Mouse (Mus musculus) left cerebral cortex, postnatal 4 days (tissue): Measurements from ENCODE around the gene Plp1. TPM values are rescaled to one million over a fixed set of nuclear protein-coding genes. Genes with fewer than 3 reads are reported as not detected.

Source experiments
- DNase-seq: peaks from one replicate; pipeline ENCODE4 v3.0.0-alpha.2; 2022
- intact Hi-C: fragments of 180-260 bp; cut with DNase I; formaldehyde crosslinking; loops from one replicate; pipeline ENCODE4 v1.15.1; 2025
- total RNA-seq, 2 experiments: library from RNA; stranded (reverse); gene quantifications; 2 replicates each; pipeline ENCODE4 v1.2.3; 2021

The Plp1 gene
- total RNA-seq: 10 to 100 TPM; 15.6 to 17.2 TPM

DNA sequence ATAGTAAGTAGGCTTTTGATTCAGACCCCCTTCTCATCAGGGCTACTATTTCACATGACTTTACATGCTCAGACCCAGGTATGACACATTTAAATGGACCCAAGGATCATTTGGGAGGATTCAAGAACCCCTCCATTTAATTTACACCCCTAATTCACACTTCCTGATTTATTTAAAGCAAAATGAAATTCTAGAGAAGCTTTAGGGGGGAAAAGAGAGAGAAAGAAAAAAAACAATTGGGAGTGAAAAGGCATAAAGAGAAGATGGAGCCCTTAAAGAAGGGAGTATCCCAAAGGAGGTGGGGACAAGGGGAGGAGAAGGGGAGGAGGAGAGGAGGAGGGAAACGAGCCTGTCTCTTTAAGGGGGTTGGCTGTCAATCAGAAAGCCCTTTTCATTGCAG is at the start of gene Plp1:
Plp1 (plus strand) TSS at position 301 of the 400 bp plus-strand sequence.
- DNase-seq: no peak
- intact Hi-C loops: no loop called here

DNA sequence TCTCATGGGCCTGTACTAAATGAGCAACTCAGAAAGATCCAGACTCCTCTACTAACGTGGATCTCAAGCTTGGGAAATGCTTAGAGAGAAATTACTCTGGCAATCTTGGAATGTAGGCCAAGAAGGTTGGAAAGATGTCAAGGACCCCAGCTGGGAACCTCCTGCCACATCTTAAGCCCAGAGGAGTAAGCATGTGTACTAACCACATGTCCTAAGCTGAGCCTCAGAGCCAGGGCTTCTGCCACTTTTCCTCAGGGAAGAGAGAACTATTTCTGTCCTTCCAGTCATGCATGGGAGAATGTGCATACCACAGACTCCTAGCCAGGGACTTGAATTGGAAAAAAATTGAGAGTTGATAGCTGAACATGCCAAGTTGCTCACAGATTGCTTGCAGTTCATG is 49.4 kb upstream of the Plp1 start:
- peak; percentile 7 for DNase-seq
- intact Hi-C loops: no loop called here

DNA sequence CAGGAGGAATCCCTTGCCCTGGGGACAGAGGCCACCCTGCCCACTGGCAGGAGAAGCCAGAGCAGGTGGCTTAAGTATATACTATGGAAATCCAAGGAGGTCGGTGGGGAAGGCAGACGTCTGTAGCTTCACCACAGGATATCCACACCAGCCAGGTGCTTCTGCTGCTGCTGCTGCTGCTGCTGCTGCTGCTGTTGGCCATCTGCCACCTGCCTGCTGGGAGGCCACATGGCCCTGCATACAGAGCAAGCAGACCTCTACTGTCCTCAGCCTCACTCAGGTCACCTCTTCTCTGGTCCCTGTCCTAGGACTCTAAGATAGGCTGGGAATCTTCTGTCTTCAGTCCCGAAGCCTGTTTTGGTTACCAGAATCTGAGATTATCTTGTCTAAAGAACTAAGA is 44.4 kb upstream of the Plp1 start:
- intact Hi-C loops: no loop called here
- peak; percentile 56 for DNase-seq

DNA sequence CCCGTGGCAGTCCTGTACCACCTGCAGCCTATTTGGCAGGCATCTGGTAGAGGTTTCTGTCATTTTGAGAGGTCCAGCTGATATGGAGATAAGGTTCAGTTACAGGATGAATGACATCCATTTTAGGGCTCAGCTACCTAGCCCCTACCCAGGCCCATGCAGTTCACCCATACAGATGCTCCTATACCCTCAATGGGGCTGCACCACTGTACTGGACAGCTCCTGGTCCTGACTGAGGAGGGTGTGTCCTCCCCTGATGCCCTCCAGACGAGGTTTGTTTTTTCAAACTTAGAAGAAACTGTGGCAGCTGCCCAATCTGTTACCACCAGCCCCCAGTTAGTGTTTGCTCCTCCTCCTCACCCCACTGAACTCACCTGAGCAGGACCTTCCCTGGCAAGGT is 43.2 kb upstream of the Plp1 start:
- intact Hi-C loops: no loop called here
- no peak for DNase-seq

DNA sequence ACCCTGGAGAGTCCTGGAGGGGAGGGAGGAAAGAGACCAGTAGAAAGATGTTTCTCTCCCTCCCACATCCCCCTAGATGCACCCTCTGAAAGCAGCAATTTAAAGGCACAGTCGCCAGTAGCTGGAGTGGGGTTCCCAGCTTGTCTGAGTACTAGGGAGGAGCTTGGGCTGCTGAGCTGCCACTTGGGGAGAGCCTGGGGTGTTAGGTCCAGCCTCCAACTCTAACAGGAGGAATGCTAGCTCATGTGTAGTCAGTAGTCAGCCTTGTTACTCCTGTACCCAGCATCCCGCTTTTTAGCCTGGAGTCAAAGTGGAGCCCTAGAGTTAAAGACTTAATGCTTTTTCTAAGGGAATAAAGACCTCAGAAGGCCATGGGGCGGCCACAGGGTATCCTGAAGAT is 42.4 kb upstream of the Plp1 start, which contains the start of gene Glra4:
Glra4 (minus strand) TSS at position 101 of the 400 bp plus-strand sequence.
- intact Hi-C loops: no loop called here
- no peak for DNase-seq

DNA sequence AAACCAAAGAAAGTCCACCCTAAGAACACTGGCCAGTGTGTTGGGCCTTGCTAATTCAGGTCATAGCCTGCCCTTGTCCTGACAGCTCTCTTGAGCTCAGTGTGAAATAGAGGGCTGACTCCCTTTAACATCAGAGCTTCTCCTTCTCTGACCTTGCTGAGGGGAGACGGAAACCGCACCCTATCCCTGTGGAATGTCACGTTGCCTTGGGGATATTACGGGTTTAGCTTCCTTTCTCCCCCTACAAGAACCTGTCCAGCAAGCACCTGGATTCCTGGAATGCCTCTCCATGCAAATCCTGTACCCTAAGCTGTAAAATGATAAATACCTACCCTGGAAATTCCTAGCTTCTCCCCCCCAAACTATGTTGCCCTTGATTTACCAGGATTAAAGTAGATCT is 33.0 kb upstream of the Plp1 start:
- DNase-seq: no peak
- intact Hi-C loops: no loop called here

DNA sequence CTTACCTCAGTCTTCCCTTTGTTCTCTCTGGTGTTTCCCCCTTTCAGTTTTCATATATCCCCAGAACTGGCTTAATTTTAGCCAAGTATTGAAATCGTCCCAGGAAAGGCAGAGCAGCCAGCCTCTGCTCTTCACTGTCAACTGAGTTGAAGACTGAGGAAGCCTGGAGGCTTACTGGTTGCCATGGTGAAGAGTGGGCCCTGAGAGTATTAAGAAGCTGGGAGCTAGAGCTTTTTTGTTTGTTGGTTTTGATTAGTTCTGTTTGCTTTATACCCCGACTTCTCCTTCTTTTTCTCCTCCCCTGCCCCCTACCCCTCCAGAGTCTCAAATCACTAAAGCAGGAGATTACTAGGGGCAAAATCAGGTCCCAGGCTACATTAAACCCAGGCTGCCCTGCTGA is 25.2 kb upstream of the Plp1 start:
- DNase-seq: no peak
- intact Hi-C loops: no loop called here

DNA sequence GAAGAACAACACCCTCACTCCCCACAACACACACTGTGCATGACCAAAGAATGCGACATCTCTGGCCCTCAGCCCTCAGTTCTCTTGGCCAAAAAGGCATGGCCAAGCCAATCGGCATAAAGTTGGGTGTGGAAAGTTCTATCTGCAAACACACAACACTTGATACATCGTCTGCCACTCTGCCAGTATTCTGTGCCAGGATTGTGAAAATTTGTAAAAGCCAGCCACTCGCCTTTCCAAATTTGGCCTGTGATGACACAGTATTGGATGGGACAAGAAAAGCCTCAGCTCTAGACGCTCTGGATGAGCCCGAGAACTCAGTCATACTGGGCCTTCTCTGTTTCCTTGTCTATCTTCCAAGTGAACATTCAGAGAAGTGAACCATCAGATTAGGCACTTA is 2.7 kb upstream of the Plp1 start:
- no peak for DNase-seq
- intact Hi-C loops: no loop called here

DNA sequence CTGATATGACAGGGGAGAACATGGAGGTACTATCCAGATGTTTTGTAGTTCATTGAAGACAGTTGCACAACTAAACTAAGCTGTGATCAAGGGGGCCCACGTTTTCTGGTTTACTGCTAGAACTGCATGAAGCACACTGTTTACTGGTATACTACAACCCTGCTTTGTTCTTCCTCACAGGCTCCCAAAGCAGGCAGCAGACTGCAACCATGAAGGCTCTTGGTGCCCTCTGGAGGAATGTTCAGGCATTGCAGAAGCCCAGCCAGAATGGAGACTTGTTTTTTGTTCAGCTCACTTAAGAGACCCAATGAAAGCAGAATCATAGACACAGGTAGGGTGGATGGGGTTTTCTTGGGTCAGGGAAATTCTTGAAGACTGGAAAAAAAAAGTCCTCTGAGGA is 2.2 kb upstream of the Plp1 start:
- peak; percentile 69 for DNase-seq
- intact Hi-C loops: no loop called here

DNA sequence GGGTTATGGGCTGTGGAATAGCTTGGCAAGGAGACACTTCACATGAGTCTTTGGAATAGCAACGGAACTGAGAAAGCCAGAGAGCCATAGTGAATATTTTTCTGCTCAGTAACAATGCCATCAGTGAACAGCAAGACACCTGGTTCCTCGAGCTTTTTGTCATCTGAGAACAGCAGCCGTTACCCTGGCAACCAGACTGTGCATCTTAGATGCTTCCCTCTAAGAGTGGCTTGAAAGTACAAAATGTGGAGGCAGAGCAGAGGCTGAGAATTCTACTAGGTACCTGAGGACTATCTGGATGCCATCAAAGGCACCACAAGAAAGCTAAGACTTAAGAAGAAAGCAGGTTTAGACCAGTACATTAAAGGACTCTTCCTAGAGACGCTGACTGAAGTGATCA is 2.5 kb downstream of the Plp1 start:
- no peak for DNase-seq
- intact Hi-C loops: no loop called here

DNA sequence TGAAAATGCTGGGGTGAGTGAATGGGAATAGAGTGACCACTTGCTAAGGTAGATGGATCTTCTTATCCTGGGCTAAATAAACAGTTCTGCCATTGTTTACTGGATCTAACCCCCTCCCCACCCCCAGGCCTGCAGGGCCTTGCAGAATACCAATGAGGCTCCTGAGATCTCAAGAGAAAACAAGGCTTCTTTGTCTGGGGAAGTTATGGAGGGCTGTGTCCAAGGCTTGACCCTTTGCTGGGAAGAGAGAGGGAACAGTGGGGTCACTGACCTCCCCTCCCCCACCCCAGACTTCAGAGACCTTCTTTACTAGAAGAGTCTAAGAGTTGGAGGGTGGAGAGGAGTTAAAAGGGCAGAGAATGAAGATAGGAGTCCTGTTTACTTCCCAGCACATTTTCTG is 6.1 kb downstream of the Plp1 start:
- intact Hi-C loops: no loop called here
- no peak for DNase-seq

DNA sequence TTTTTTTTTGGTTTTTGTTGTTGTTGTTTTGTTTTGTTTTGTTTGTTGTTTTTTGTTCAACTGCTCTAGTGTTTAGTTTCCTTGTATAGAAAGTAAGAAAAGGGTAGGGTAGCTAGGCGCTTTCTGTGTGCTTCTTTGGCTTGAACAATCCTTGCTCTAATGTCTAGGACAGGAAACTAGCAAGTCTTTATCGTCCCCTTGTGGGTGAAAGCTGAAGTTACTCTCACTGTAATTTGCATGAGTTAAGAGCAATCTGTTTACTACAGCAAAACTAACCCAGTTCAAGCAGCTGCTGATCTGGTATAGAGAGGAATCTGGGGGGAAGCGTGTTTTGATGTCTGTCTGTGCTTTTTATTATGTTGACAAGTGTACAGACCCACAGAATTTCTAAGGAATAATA is 27.8 kb downstream of the Plp1 start:
- intact Hi-C loops: no loop called here
- no peak for DNase-seq

DNA sequence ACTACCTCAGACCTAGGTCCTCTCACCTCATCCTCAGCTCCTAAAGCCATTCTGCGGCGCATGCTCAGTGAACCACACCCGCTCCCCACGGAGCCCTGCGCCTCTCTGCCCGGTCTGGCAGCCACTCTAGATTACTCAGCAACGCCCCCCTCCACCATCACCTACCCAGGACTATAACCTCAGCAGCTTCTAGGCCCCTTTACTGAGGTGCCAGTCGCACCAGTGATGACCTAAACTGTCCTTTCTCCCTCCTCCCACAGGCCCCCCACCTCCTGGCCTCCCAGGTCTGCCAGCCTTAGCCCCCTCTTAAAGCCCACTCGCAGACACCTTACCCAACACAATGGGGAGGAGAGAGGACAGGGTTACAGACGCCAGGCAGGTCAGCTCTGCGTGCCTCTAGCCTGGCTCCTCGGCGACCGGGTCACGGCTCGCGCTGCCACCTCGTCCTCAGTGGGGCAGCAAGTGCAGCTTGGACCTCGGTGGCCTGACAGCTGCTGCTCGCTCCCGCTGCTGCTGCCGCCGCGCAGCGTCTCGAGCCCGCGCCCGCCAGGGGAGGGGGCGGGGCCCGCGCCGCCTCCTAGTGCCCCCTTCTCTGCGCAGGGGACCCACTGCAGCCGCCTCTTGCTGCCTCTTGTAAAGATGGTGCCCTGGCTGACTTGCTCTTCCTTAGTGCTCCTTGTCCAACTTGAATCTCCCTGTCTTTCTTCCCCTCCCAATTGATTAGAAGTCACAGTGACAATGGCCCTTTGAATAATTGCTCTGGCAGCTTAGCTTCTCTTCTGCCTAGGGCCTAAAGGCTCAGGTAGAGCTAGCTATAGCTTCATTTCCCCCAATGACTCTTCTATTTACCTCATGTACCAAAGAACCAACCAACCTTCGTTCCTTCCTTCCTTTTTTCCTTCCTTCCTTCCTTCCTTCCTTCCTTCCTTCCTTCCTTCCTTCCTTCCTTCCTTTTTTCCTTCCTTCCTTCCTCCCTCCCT is 45.9 kb downstream of the Plp1 start, which contains the start of gene Rab9b:
Rab9b (minus strand) TSS at position 695 of the 980 bp plus-strand sequence.
- DNase-seq: peak; percentile 53
- intact Hi-C loops: no loop called here

Other genes with a start within 250 kb of the Plp1 start
- gene Tceal3, start 231.8 kb upstream of the Plp1 start, total RNA-seq: 100 to 1,000 TPM in 1 of 2 experiments, 10 to 100 TPM in 1; 93.6 to 101 TPM
- gene Tceal1, start 114.7 kb upstream of the Plp1 start, total RNA-seq: 10 to 100 TPM; 12.5 to 14.2 TPM
- gene Morf4l2, start 79.0 kb upstream of the Plp1 start, total RNA-seq: 100 to 1,000 TPM; 428 to 458 TPM
- gene Glra4, start 42.5 kb upstream of the Plp1 start, total RNA-seq: not detected
- 10 to 100 TPM; 26.4 to 36.8 TPM for gene Rab9b, start 46.1 kb downstream of the Plp1 start, total RNA-seq
- gene H2bfm, start 104.7 kb downstream of the Plp1 start, total RNA-seq: not detected
- 10 to 100 TPM; 40.4 to 68.4 TPM for gene Tmsb15b2, start 152.8 kb downstream of the Plp1 start, total RNA-seq
- gene Tmsb15l, start 154.2 kb downstream of the Plp1 start, total RNA-seq: 1 to 10 TPM; 4.3 to 4.8 TPM
- gene Tmsb15b1, start 154.2 kb downstream of the Plp1 start, total RNA-seq: 10 to 100 TPM in 1 of 2 experiments, 1 to 10 TPM in 1; 10.0 to 28.2 TPM
- gene Zcchc18, start 170.5 kb downstream of the Plp1 start, total RNA-seq: 100 to 1,000 TPM; 228 to 251 TPM
- gene Slc25a53, start 215.6 kb downstream of the Plp1 start, total RNA-seq: 10 to 100 TPM; 12.3 to 23.9 TPM
- 10 to 100 TPM; 12.1 to 12.3 TPM for gene Fam199x, start 226.9 kb downstream of the Plp1 start, total RNA-seq